Comparison of ENCODE assay signal across 8 mouse cellular contexts in genomic region chr2:181520118-181520935, GRCm38 (mm10). TPM values are rescaled to one million over a fixed set of nuclear protein-coding genes. Genes with fewer than 3 reads are reported as not detected.
DNase-seq lines count a peak whose midpoint lies in the region; ATAC-seq and TF ChIP-seq lines count a peak whose summit lies in the region.

Gene Dnajc5, plus strand, starts transcription at chr2:181520485.

- H3K4me1 ChIP-seq in hindbrain, embryonic 13.5 days (replicated peaks), result peaks cover 41% of the 10 kb centered on the region

- DNase-seq in Patski (ENCODE audit: low read depth, low spot score), result peak; percentile 91
- peak; percentile 97 to 98 for DNase-seq in cerebellum, postnatal 14 days
- peak; percentile 98 for DNase-seq in frontal cortex, postnatal 14 days (ENCODE audit: low spot score in 2 of 2)
- peak; percentile 90 to 96 for DNase-seq in layer of hippocampus, postnatal 25 days (ENCODE audit: extremely low spot score in 1 of 2, low spot score in 1 of 2)
- peak; percentile 99 for DNase-seq in lung, postnatal 25 days (ENCODE audit: low spot score)
- peak; percentile 98 for DNase-seq in retina, embryonic 14.5 days (ENCODE audit: low spot score)
- DNase-seq in thymus, postnatal 4 days, result peak; percentile 98

- H3K4me2 ChIP-seq in hindbrain, embryonic 13.5 days, result peak within 1 kb of the TSS; percentile 81

- CTCF ChIA-PET in Patski (lab: Charles Lee), result interaction anchor here (0.8 to 1.9 kb wide), 6 partner anchors 16 to 126 kb away, joined by 3 to 12 read pairs (median 6); partner anchors contain the start of gene Tpd52l2

- H3K36me3 ChIP-seq in hindbrain, embryonic 13.5 days, result peaks cover 23% of the 10 kb centered on the region

- under 1% methylated on average over 74 of the region's 74 CpGs for WGBS in hindbrain, embryonic 13.5 days

- H3K27me3 ChIP-seq in Patski, result no peaks in the 10 kb centered on the region
- H3K27me3 ChIP-seq in hindbrain, embryonic 13.5 days, result no peaks in the 10 kb centered on the region

- no peak for TF ChIP-seq CTCF in Patski (IDR thresholded peaks at IDR 0.05)

- in situ Hi-C loops in Patski (cut with MboI; ENCODE audit: low pct_unique_long_range_greater_than_20kb), result no loop called here

- H3K9me3 ChIP-seq in hindbrain, embryonic 13.5 days, result no peaks in the 10 kb centered on the region

- ATAC-seq in Patski, result peak; percentile 94
- peak; percentile 97 for ATAC-seq in hindbrain, embryonic 13.5 days (ENCODE audit: low FRiP score)

- H3K9ac ChIP-seq in hindbrain, embryonic 13.5 days, result peak within 1 kb of the TSS; percentile 88

- peak within 1 kb of the TSS; percentile 98 for H3K27ac ChIP-seq in hindbrain, embryonic 13.5 days

- peak within 1 kb of the TSS; percentile 70 for H3K4me3 ChIP-seq in hindbrain, embryonic 13.5 days

- POLR2A ChIA-PET in Patski (lab: Charles Lee), result interaction anchor here (0.6 to 1.9 kb wide), 11 partner anchors 11 to 209 kb away, joined by 3 to 8 read pairs (median 4); no protein-coding TSS in a partner anchor

RNA-seq across cellular contexts. Expression of gene Dnajc5, which starts in this region (rescaled TPM):
- 110 TPM for polyA plus RNA-seq in Patski (2021)
- polyA plus RNA-seq in hindbrain, embryonic 13.5 days (2015; fragmentation: Nextera tagmentation; extraction: Ambion mirVana), result 206 and 217 TPM in 2 replicates
- total RNA-seq in layer of hippocampus, postnatal 25 days (2021), result 100 to 1,000 TPM; 272 to 281 TPM

Comparison
In these comparisons a context has a peak if more than half of its experiments do, and no peak if none do; other contexts are left out.
1. Peak in every context shown above with its lines: DNase-seq, ATAC-seq, H3K4me3 ChIP-seq and H3K27ac ChIP-seq.